Mouse (Mus musculus) ES-E14 (cell line): ENCODE data around the gene Ddx56. TPM values are rescaled to one million over a fixed set of nuclear protein-coding genes. Genes with fewer than 3 reads are reported as not detected.

Source experiments
- DNase-seq: peaks from one replicate; pipeline ENCODE4 v3.0.0-alpha.2; 2013; ENCODE audit warnings: low read depth, low spot score
- H3K27ac ChIP-seq: 2 replicates; pipeline ENCODE4 v1.5.1; 2012; ENCODE audit warnings: low read depth, mild to moderate bottlenecking, low read length, moderate library complexity, mixed read lengths; ENCODE audit not compliant: poor library complexity, insufficient read depth, severe bottlenecking
- H3K36me3 ChIP-seq: 2 replicates; pipeline ENCODE4 v1.6.1; 2012; ENCODE audit warnings: mild to moderate bottlenecking, low read length, moderate library complexity, mixed read lengths; ENCODE audit not compliant: control insufficient read depth, poor library complexity, insufficient read depth, severe bottlenecking
- H3K4me1 ChIP-seq, 2 experiments: fragments of 150-350 bp in 1 of 2; sonication (generic) in 1 of 2; 2 replicates each; pipeline ENCODE4 v1.6.1; 2012; ENCODE audit warnings: low read length in 2 of 2, mild to moderate bottlenecking in 1 of 2, mixed read lengths in 1 of 2; ENCODE audit not compliant: control insufficient read depth in 2 of 2, insufficient read depth in 2 of 2, poor library complexity in 1 of 2
- H3K4me3 ChIP-seq, 2 experiments: fragments of 150-350 bp in 1 of 2; sonication (generic) in 1 of 2; 2 replicates each; pipeline ENCODE4 v1.5.1; 2012; ENCODE audit warnings: low read length in 2 of 2, low read depth in 1 of 2, mild to moderate bottlenecking in 1 of 2, mixed read lengths in 1 of 2; ENCODE audit not compliant: insufficient read depth in 1 of 2, poor library complexity in 1 of 2, severe bottlenecking in 1 of 2
- H3K9ac ChIP-seq: 2 replicates; pipeline ENCODE4 v1.6.1; 2012; ENCODE audit warnings: low read depth, mild to moderate bottlenecking, low read length, mixed read lengths; ENCODE audit not compliant: poor library complexity, insufficient read depth, severe bottlenecking
- H3K9me3 ChIP-seq: fragments of 150-350 bp; sonication (generic); 2 replicates; pipeline ENCODE4 v1.6.1; 2012; ENCODE audit warnings: low read depth, mild to moderate bottlenecking, low read length; ENCODE audit not compliant: control insufficient read depth, insufficient read depth
- CHD2 ChIP-seq: IDR thresholded peaks from 2 replicates; pipeline ENCODE4 v1.6.1; 2014; ENCODE audit warnings: mild to moderate bottlenecking, low read depth, low read length, inconsistent platforms
- HCFC1 ChIP-seq: IDR thresholded peaks from 2 replicates; pipeline ENCODE4 v1.6.1; 2012; ENCODE audit warnings: low read length, inconsistent platforms, borderline replicate concordance; ENCODE audit not compliant: insufficient read depth
- MAFK ChIP-seq: IDR thresholded peaks from 2 replicates; pipeline ENCODE4 v1.6.1; 2014; ENCODE audit warnings: mild to moderate bottlenecking, low read depth, low read length, inconsistent platforms; ENCODE audit not compliant: insufficient read depth
- ZC3H11A ChIP-seq: IDR thresholded peaks from 2 replicates; pipeline ENCODE4 v1.6.1; 2012; ENCODE audit warnings: low read depth, mild to moderate bottlenecking, inconsistent platforms, low read length, borderline replicate concordance
- ZNF384 ChIP-seq: IDR thresholded peaks from 2 replicates; pipeline ENCODE4 v1.6.1; 2012; ENCODE audit warnings: low read depth, low read length, inconsistent platforms
- in situ Hi-C, 2 experiments: fragments of 600-800 bp; cut with MboI; formaldehyde crosslinking; loops; one replicate each; pipeline ENCODE4 v1.15.1; 2025; ENCODE audit warnings: low sequenced_read_pairs in 2 of 2, inconsistent platforms in 1 of 2; ENCODE audit not compliant: unreplicated experiment in 2 of 2
- total RNA-seq: library from RNA; depleted of rRNA; stranded (reverse); fragments of 300-350 nt; gene quantifications from 2 replicates; pipeline ENCODE4 v1.2.3, GENCODE M21; 2012

Gene Ddx56
- total RNA-seq, 1 experiment = 170 TPM

DNA sequence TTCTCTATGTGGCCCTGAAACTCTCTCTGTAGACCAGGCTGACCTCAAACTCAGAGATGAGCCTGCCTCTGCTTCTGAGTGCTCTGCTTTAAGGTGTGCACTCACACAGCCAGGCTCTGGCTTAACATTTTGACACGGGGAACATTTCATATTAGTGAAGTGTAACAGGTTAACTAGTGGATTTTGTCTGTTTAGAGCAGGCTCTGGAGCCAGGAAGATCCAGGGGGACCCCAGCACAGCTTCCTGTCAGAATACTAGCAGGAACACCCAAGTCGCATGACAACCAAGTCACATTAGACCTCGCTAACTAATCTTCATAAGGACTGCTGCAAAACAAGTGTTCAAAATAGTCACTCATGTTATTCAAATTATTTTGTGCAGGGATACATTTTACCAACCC lies 23.3 kb upstream of the Ddx56 start:
- Histone ChIP-seq H3K4me1 (peaks cover 2 to 4% of the 10 kb centered on the region in 2 experiments; a peak in 2 of 4 replicates), H3K27ac (no peak overlapping the region), H3K36me3 (no peaks in the 10 kb centered on the region), H3K9me3 (peaks cover 8% of the 10 kb centered on the region; the same call in 1 of the 2 replicates), H3K9ac (no peak overlapping the region), H3K4me3 (peak overlapping the region; percentile 83 to 86)
- in situ Hi-C loops = no loop called here
- TF ChIP-seq ZNF384 (no peak), HCFC1 (no peak), ZC3H11A (no peak)
- no peak for DNase-seq

DNA sequence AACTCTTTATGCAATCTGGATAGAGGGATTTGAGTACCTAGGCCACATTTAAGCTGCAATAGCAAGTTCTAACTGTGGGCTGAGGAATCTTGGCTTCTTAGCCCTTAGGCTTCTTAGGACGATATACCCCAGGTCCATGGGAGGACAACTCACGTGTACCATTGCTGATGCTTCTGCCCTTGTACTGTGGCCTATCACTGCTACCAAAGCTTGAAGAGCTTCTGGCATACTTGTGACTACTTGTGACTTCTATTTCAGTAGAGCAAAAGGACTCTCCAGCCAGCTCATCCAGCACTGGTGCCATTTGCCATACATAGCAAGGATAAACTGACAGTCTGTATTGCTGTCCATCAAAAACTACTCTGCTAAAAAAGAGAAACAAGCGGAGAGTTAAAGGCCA lies 22.6 kb upstream of the Ddx56 start:
- H3K9me3 ChIP-seq = peaks cover 12% of the 10 kb centered on the region; the same call in 1 of the 2 replicates
- no peak overlapping the region for H3K9ac ChIP-seq
- peaks cover 2 to 4% of the 10 kb centered on the region in 2 experiments; a peak in 2 of 4 replicates for H3K4me1 ChIP-seq
- H3K4me3 ChIP-seq = no peak overlapping the region
- no peak overlapping the region for H3K27ac ChIP-seq
- TF ChIP-seq HCFC1 (no peak), ZNF384 (no peak), ZC3H11A (no peak), MAFK (no peak), CHD2 (no peak)
- no peaks in the 10 kb centered on the region for H3K36me3 ChIP-seq
- no peak for DNase-seq
- in situ Hi-C loops = no loop called here

DNA sequence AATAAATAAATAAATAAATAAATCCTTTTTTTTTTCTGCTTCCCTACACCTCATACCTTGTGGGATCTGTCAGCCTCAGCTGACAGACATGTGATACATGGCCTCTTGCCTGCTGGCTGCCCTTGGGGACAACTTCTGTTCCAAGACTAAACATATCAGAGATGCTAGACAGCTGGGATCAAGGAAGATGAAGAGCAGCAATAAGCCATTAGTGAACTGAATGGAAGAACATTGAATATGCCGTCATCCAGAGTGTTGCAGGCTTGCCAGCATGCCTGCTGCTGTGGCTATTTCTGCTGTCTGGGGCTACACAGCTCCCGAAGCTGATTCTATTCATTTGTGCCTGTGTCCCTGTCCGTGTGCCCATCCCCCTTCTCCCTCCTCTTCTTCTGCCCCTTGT lies 15.4 kb upstream of the Ddx56 start:
- TF ChIP-seq HCFC1 (no peak), CHD2 (no peak), ZC3H11A (no peak), ZNF384 (no peak), MAFK (no peak)
- Histone ChIP-seq H3K36me3 (no peaks in the 10 kb centered on the region), H3K27ac (no peak overlapping the region), H3K4me3 (no peak overlapping the region), H3K9ac (no peak overlapping the region), H3K9me3 (peaks cover 16% of the 10 kb centered on the region), H3K4me1 (no peaks in the 10 kb centered on the region)
- in situ Hi-C loops = no loop called here
- no peak for DNase-seq

DNA sequence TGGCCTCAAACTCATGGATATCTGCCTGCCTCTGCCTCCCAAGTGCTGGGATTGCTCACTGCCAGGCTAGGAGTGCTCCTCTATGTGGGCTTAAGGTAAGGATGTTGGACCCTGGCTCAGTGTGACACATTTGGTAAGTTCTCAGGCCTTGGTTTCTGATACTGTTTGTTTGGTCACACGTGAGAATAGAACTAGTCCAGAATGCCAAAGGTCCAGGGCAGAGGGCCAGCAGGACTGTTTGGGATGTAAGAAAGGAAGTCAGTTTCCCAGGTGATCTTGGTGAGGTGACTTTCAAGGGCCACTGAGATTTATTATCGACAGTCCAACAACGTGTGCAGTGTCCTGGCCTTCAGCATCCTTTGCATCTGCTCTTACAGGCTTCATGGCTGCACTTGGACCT lies 8.9 kb upstream of the Ddx56 start:
- in situ Hi-C loops = no loop called here
- H3K36me3 ChIP-seq = peaks cover 2% of the 10 kb centered on the region; the same call in 1 of the 2 replicates
- H3K9me3 ChIP-seq = peaks cover 1% of the 10 kb centered on the region; the same call in 1 of the 2 replicates
- H3K4me1 ChIP-seq = no peaks in the 10 kb centered on the region
- DNase-seq = no peak
- H3K9ac ChIP-seq = no peak overlapping the region
- H3K27ac ChIP-seq = no peak overlapping the region
- H3K4me3 ChIP-seq = no peak overlapping the region
- no peak for TF ChIP-seq ZNF384
- no peak for TF ChIP-seq HCFC1
- TF ChIP-seq ZC3H11A = no peak
- no peak for TF ChIP-seq CHD2
- no peak for TF ChIP-seq MAFK

DNA sequence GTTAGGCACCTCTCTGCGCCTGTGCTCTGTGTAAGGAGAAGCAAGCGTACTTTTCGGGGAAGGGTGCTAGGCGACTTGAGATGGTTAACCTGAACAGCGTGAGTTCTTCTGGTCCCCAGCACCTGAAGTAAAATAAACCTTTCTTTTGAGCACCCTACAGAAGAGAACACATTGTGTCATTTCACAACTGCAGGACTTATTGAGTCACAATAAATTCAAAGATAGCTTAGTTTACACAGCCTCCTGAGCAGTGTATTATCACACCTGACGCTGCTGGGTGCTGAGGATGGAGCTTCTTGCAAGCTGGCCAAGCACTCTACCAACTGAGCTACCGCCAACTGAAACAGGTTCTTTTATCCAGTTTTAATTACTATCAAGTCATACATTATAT lies 7.5 kb upstream of the Ddx56 start:
- in situ Hi-C loops = no loop called here
- H3K36me3 ChIP-seq = peaks cover 9% of the 10 kb centered on the region
- no peak overlapping the region; the same call in 1 of the 2 replicates for H3K9ac ChIP-seq
- DNase-seq = no peak
- peak overlapping the region in 1 of 2 experiments; percentile 88; a peak in 2 of 4 replicates for H3K4me3 ChIP-seq
- H3K9me3 ChIP-seq = peaks cover 1% of the 10 kb centered on the region; the same call in 1 of the 2 replicates
- H3K27ac ChIP-seq = no peak overlapping the region
- H3K4me1 ChIP-seq = no peaks in the 10 kb centered on the region
- TF ChIP-seq MAFK (no peak), ZC3H11A (no peak), ZNF384 (no peak), HCFC1 (no peak), CHD2 (no peak)
